Mouse (Mus musculus): ENCODE measurements at regions not wholly inside any gene's neighbourhood (a gene's known extent, or its start where the extent isn't known, plus 50 kb on each side); places are given as distances from the start of the nearest gene placed in this dataset.

DNA sequence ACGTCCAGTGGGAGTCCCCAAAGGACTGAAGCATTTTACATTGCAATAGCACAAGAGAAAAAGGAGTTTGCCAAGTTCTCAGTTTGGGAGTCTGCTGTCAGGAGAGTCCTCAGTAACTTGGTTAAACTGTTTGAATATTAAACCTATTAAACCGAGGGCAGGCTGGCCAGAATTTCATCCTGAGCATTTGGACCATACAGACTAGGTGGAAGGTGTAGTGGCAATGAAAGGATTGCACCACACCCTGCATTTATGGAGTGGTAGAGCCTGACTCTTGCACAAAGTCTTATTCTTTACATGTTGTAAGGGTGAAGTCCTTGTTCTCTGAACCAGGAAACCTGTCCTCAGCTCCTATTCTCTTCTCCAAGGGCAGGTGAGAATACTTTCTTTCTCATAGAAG is 58.6 kb upstream of the Map4k3 start:
- H3K4me3 ChIP-seq, result no peak overlapping the region
- no peak overlapping the region for H3K27ac ChIP-seq
- no peak for TF ChIP-seq CTCF (IDR thresholded peaks at IDR 0.05)
- intact Hi-C loops (cut with DNase I), result no loop called here
- DNase-seq (ENCODE audit: extremely low spot score in 1 of 2, low spot score in 2 of 2), result no peak

DNA sequence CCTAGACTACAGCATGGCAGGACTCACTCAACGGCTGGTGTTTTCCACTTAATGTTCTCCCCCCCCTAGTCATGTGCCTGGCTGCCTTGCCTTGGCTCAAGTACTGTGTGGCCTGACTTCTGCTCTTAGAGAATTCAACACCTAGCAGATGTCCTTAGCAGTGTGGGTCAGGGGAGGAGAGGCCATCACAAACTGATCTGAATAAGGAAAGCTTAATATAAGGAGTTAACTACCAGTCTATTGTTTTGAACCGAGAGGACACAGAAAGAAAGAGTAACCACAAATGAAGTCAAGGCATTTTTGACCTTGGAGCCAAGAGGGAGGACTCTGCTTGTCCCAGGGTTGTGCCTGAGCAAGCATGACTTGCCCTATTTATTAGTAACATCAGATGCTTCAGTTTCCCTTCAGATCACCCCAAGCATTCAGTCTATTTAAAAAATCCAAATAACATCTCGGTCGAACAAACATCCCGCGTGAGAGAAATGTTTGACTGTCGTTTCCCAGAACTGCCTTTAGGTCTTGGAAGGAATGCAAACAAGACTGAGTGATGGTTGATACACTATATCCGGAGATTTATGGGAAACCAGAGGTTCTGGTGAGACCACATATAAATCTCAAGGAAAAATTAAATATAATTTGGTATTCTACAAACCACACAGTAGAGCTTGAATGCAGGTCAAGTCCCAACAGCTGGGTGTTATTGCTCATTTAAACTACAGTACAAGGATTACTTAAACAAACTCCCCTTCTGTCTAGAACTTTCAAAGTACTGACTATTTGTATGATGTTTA is 58.0 kb upstream of the Map4k3 start:
- no peak overlapping the region for H3K27ac ChIP-seq

GRCm38 (mm10) chr17:80785476-80785875 is 57.2 kb upstream of the Map4k3 start:
- no peak for DNase-seq (ENCODE audit: extremely low spot score in 1 of 2, low spot score in 2 of 2)
- TF ChIP-seq CTCF (IDR thresholded peaks at IDR 0.05), result no peak
- Histone ChIP-seq H3K4me3 (no peak overlapping the region), H3K27ac (no peak overlapping the region)
- intact Hi-C loops (cut with DNase I), result no loop called here

More for the DNA sequence above, 58.0 kb upstream of the Map4k3 start:
- intact Hi-C loops (cut with DNase I), result no loop called here
- no peak for TF ChIP-seq CTCF (IDR thresholded peaks at IDR 0.05)
- no peak overlapping the region for H3K4me3 ChIP-seq
- DNase-seq (ENCODE audit: extremely low spot score in 1 of 2, low spot score in 2 of 2), result no peak

DNA sequence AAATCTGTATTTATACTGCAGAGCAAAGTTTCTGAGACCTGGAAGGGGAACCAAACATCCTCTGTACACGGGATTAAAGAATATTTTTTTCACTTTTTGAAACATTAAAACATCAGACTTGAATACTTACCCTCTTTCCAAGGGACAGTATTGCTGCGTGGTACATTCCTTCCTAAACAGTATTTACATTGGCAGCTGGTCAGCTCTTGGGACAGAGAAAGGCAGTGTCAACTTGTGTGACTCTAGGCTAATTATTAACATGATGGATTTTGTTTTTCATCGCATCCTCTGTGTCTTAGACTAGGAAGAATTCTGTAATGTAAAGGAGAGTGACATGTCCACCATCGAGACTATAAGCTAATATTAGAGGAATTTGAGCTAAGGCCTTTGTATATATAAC is 56.8 kb upstream of the Map4k3 start:
- TF ChIP-seq CTCF (IDR thresholded peaks at IDR 0.05), result no peak
- no peak overlapping the region for H3K27ac ChIP-seq
- H3K4me3 ChIP-seq, result no peak overlapping the region
- intact Hi-C loops (cut with DNase I), result no loop called here
- no peak for DNase-seq (ENCODE audit: extremely low spot score in 1 of 2, low spot score in 2 of 2)

- intact Hi-C loops (cut with DNase I), result no loop called here
- H3K27ac ChIP-seq, result no peak overlapping the region
- H3K4me3 ChIP-seq, result no peak overlapping the region
- no peak for DNase-seq (ENCODE audit: extremely low spot score in 1 of 2, low spot score in 2 of 2)
- TF ChIP-seq CTCF (IDR thresholded peaks at IDR 0.05), result no peak
These were observed 53.9 kb upstream of the Map4k3 start for GRCm38 (mm10) chr17:80782233-80782632.

- intact Hi-C loops (cut with DNase I), result no loop called here
- no peak for TF ChIP-seq CTCF (IDR thresholded peaks at IDR 0.05)
- Histone ChIP-seq H3K27ac (no peak overlapping the region), H3K4me3 (no peak overlapping the region)
- no peak for DNase-seq (ENCODE audit: extremely low spot score in 1 of 2, low spot score in 2 of 2)
These were observed 53.3 kb upstream of the Map4k3 start for GRCm38 (mm10) chr17:80781621-80782020.

DNA sequence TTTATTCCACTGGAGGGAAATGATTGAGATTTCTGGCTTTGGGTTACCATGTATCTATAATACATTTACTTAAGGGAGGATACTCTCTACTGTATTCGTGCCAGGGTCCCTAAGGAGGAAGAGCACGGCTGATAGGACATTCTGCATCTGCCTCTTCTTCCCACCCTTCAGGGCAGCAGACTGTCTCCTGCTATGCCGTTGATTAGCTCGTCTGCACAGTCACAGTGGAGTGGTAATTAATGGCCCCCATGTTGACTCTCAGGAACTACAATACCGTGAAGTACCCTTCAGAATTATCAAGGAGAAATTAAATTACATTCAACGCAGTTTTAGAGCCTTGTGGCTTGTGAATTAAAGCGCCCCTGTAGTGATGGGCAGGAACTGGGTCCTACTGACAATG is 52.0 kb upstream of the Map4k3 start:
- no peak for DNase-seq (ENCODE audit: extremely low spot score in 1 of 2, low spot score in 2 of 2)
- intact Hi-C loops (cut with DNase I), result no loop called here
- Histone ChIP-seq H3K4me3 (no peak overlapping the region), H3K27ac (peak overlapping the region; percentile 25; the same call in 1 of the 2 replicates)
- no peak for TF ChIP-seq CTCF (IDR thresholded peaks at IDR 0.05)

DNA sequence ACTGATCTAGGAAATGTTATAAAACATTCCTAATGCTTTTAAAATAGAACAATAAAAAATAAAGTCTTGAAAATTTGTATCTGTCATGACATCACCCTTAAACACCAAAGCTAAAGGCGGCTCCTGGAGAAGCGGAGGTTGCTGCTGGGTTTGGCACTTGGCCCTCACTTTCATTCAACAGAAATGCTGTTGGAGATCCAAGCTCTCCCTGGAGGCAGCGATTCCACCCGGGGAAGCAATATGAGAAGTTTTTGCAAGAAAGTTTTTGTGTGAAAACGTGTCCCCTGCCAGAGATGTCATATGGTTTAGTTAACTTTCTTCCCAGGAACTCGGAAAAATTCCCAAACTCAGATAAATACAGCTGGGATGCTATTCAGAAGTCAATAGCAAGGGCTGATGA is 51.5 kb upstream of the Map4k3 start:
- DNase-seq (ENCODE audit: extremely low spot score in 1 of 2, low spot score in 2 of 2), result no peak
- TF ChIP-seq CTCF (IDR thresholded peaks at IDR 0.05), result no peak
- H3K4me3 ChIP-seq, result no peak overlapping the region
- intact Hi-C loops (cut with DNase I), result no loop called here
- 0 out of 2 replicates have a peak overlapping the region, but pooled peaks have one; percentile 3 for H3K27ac ChIP-seq
